Mouse (Mus musculus): ENCODE data around the gene Slc22a15.

Slc22a15 gene

GRCm38 (mm10) chr3:101914266-101914665 lies 10.0 kb downstream of the Slc22a15 start:
- Histone ChIP-seq H3K4me1 (replicated peaks; ENCODE audit: low read depth, low read length) (no peaks in the 10 kb centered on the region), H3K4me3 (replicated peaks; ENCODE audit: low read length) (no peak overlapping the region), H3K27me3 (ENCODE audit: insufficient read depth, low read length) (no peaks in the 10 kb centered on the region), H3K36me3 (ENCODE audit: insufficient read depth, low read length) (no peaks in the 10 kb centered on the region), H3K9me3 (ENCODE audit: low read length) (no peaks in the 10 kb centered on the region)
- TF ChIP-seq CTCF (conservative IDR thresholded peaks at IDR 0.05; ENCODE audit: low read length), result no peak
- TF ChIP-seq NANOG (IDR thresholded peaks at IDR 0.05; ENCODE audit: borderline replicate concordance, low read length), result no peak
- TF ChIP-seq POU5F1 (IDR thresholded peaks at IDR 0.05; ENCODE audit: borderline replicate concordance, low read length), result no peak

GRCm38 (mm10) chr3:101912041-101912440 lies 12.2 kb downstream of the Slc22a15 start:
- no peak for TF ChIP-seq CTCF (conservative IDR thresholded peaks at IDR 0.05; ENCODE audit: low read length)
- H3K27me3 ChIP-seq (ENCODE audit: insufficient read depth, low read length), result no peaks in the 10 kb centered on the region

GRCm38 (mm10) chr3:101907049-101907448 lies 17.2 kb downstream of the Slc22a15 start:
- Histone ChIP-seq H3K36me3 (ENCODE audit: insufficient read depth, low read length) (no peaks in the 10 kb centered on the region), H3K27me3 (ENCODE audit: insufficient read depth, low read length) (no peaks in the 10 kb centered on the region), H3K4me1 (replicated peaks; ENCODE audit: low read depth, low read length) (no peaks in the 10 kb centered on the region), H3K9me3 (ENCODE audit: low read length) (0 out of 2 replicates have a peak, but pooled peaks cover 3% of the 10 kb centered on the region), H3K4me3 (replicated peaks; ENCODE audit: low read length) (no peak overlapping the region)
- TF ChIP-seq NANOG (IDR thresholded peaks at IDR 0.05; ENCODE audit: borderline replicate concordance, low read length) (no peak), POU5F1 (IDR thresholded peaks at IDR 0.05; ENCODE audit: borderline replicate concordance, low read length) (no peak), CTCF (conservative IDR thresholded peaks at IDR 0.05; ENCODE audit: low read length) (no peak)

More at GRCm38 (mm10) chr3:101912041-101912440, 12.2 kb downstream of the Slc22a15 start:
- Histone ChIP-seq H3K9me3 (ENCODE audit: low read length) (0 out of 2 replicates have a peak, but pooled peaks cover 3% of the 10 kb centered on the region), H3K36me3 (ENCODE audit: insufficient read depth, low read length) (no peaks in the 10 kb centered on the region), H3K4me3 (replicated peaks; ENCODE audit: low read length) (no peak overlapping the region), H3K4me1 (replicated peaks; ENCODE audit: low read depth, low read length) (no peaks in the 10 kb centered on the region)

- Histone ChIP-seq H3K9me3 (ENCODE audit: low read length) (0 out of 2 replicates have a peak, but pooled peaks cover 3% of the 10 kb centered on the region), H3K36me3 (ENCODE audit: insufficient read depth, low read length) (no peaks in the 10 kb centered on the region), H3K4me3 (replicated peaks; ENCODE audit: low read length) (no peak overlapping the region), H3K27me3 (ENCODE audit: insufficient read depth, low read length) (no peaks in the 10 kb centered on the region), H3K4me1 (replicated peaks; ENCODE audit: low read depth, low read length) (no peaks in the 10 kb centered on the region)
- TF ChIP-seq NANOG (IDR thresholded peaks at IDR 0.05; ENCODE audit: borderline replicate concordance, low read length), result no peak
- TF ChIP-seq POU5F1 (IDR thresholded peaks at IDR 0.05; ENCODE audit: borderline replicate concordance, low read length), result no peak
- TF ChIP-seq CTCF (conservative IDR thresholded peaks at IDR 0.05; ENCODE audit: low read length), result no peak
These were observed 19.5 kb downstream of the Slc22a15 start for GRCm38 (mm10) chr3:101904776-101905175.

- no peaks in the 10 kb centered on the region for H3K36me3 ChIP-seq (ENCODE audit: insufficient read depth, low read length)
These were observed 21.2 kb downstream of the Slc22a15 start for GRCm38 (mm10) chr3:101903091-101903490.

GRCm38 (mm10) chr3:101902344-101902743 lies 21.9 kb downstream of the Slc22a15 start:
- Histone ChIP-seq H3K9me3 (ENCODE audit: low read length) (no peaks in the 10 kb centered on the region), H3K4me1 (replicated peaks; ENCODE audit: low read depth, low read length) (no peaks in the 10 kb centered on the region), H3K4me3 (replicated peaks; ENCODE audit: low read length) (no peak overlapping the region), H3K27me3 (ENCODE audit: insufficient read depth, low read length) (no peaks in the 10 kb centered on the region), H3K36me3 (ENCODE audit: insufficient read depth, low read length) (no peaks in the 10 kb centered on the region)
- no peak for TF ChIP-seq NANOG (IDR thresholded peaks at IDR 0.05; ENCODE audit: borderline replicate concordance, low read length)
- TF ChIP-seq CTCF (conservative IDR thresholded peaks at IDR 0.05; ENCODE audit: low read length), result no peak
- TF ChIP-seq POU5F1 (IDR thresholded peaks at IDR 0.05; ENCODE audit: borderline replicate concordance, low read length), result no peak

More at GRCm38 (mm10) chr3:101903091-101903490, 21.2 kb downstream of the Slc22a15 start:
- no peak for TF ChIP-seq POU5F1 (IDR thresholded peaks at IDR 0.05; ENCODE audit: borderline replicate concordance, low read length)
- no peak for TF ChIP-seq NANOG (IDR thresholded peaks at IDR 0.05; ENCODE audit: borderline replicate concordance, low read length)
- no peak for TF ChIP-seq CTCF (conservative IDR thresholded peaks at IDR 0.05; ENCODE audit: low read length)
- Histone ChIP-seq H3K4me1 (replicated peaks; ENCODE audit: low read depth, low read length) (no peaks in the 10 kb centered on the region), H3K9me3 (ENCODE audit: low read length) (no peaks in the 10 kb centered on the region), H3K4me3 (replicated peaks; ENCODE audit: low read length) (no peak overlapping the region), H3K27me3 (ENCODE audit: insufficient read depth, low read length) (no peaks in the 10 kb centered on the region)

- TF ChIP-seq NANOG (IDR thresholded peaks at IDR 0.05; ENCODE audit: borderline replicate concordance, low read length) (no peak), POU5F1 (IDR thresholded peaks at IDR 0.05; ENCODE audit: borderline replicate concordance, low read length) (no peak), CTCF (conservative IDR thresholded peaks at IDR 0.05; ENCODE audit: low read length) (no peak)
- Histone ChIP-seq H3K9me3 (ENCODE audit: low read length) (no peaks in the 10 kb centered on the region), H3K4me3 (replicated peaks; ENCODE audit: low read length) (no peak overlapping the region), H3K36me3 (ENCODE audit: insufficient read depth, low read length) (no peaks in the 10 kb centered on the region), H3K27me3 (ENCODE audit: insufficient read depth, low read length) (no peaks in the 10 kb centered on the region), H3K4me1 (replicated peaks; ENCODE audit: low read depth, low read length) (0 out of 2 replicates have a peak, but pooled peaks cover 2% of the 10 kb centered on the region)
These were observed 26.8 kb downstream of the Slc22a15 start for GRCm38 (mm10) chr3:101897377-101897974.

GRCm38 (mm10) chr3:101896893-101897292 lies 27.4 kb downstream of the Slc22a15 start:
- Histone ChIP-seq H3K36me3 (ENCODE audit: insufficient read depth, low read length) (no peaks in the 10 kb centered on the region), H3K4me3 (replicated peaks; ENCODE audit: low read length) (no peak overlapping the region), H3K9me3 (ENCODE audit: low read length) (no peaks in the 10 kb centered on the region), H3K4me1 (replicated peaks; ENCODE audit: low read depth, low read length) (0 out of 2 replicates have a peak, but pooled peaks cover 2% of the 10 kb centered on the region), H3K27me3 (ENCODE audit: insufficient read depth, low read length) (no peaks in the 10 kb centered on the region)
- TF ChIP-seq CTCF (conservative IDR thresholded peaks at IDR 0.05; ENCODE audit: low read length) (peak; percentile 74), NANOG (IDR thresholded peaks at IDR 0.05; ENCODE audit: borderline replicate concordance, low read length) (no peak), POU5F1 (IDR thresholded peaks at IDR 0.05; ENCODE audit: borderline replicate concordance, low read length) (peak; percentile 54; the same call in 1 of the 2 replicates)
